Mouse (Mus musculus) C2C12 (cell line): ENCODE measurements around the gene Fam114a2. TPM values are rescaled to one million over a fixed set of nuclear protein-coding genes. Genes with fewer than 3 reads are reported as not detected.

ENCODE experiments used
- H3K27me3 ChIP-seq: one replicate; pipeline ENCODE4 v1.6.1; 2011; ENCODE audit not compliant: control insufficient read depth, insufficient read depth, insufficient read length
- H3K36me3 ChIP-seq: one replicate; pipeline ENCODE4 v1.6.1; 2011; ENCODE audit not compliant: control insufficient read depth, insufficient read depth
- H3K4me3 ChIP-seq: one replicate; pipeline ENCODE4 v1.5.1; 2011; ENCODE audit warnings: mild to moderate bottlenecking, control low read depth; ENCODE audit not compliant: poor library complexity, insufficient read depth, severe bottlenecking
- H3K79me2 ChIP-seq: one replicate; pipeline ENCODE4 v1.6.1; 2011; ENCODE audit not compliant: control insufficient read depth, insufficient read depth
- H3K79me3 ChIP-seq: one replicate; pipeline ENCODE4 v1.6.1; 2011; ENCODE audit warnings: low read depth, control low read depth
- H3ac ChIP-seq: one replicate; pipeline ENCODE3; 2011; ENCODE audit warnings: low read depth; ENCODE audit not compliant: control insufficient read depth, insufficient read length
- CEBPB ChIP-seq: IDR thresholded peaks from one replicate; pipeline ENCODE4 v1.6.1; 2011; ENCODE audit warnings: low read depth, mild to moderate bottlenecking, control low read depth, moderate library complexity
- CTCF ChIP-seq: IDR thresholded peaks from one replicate; pipeline ENCODE4 v1.5.1; 2011; ENCODE audit not compliant: control insufficient read depth, insufficient read depth, insufficient read length
- FOSL1 ChIP-seq: IDR thresholded peaks from one replicate; pipeline ENCODE4 v1.8.0; 2011; ENCODE audit warnings: mild to moderate bottlenecking, low read length; ENCODE audit not compliant: poor library complexity, insufficient read depth, severe bottlenecking
- MAX ChIP-seq: IDR thresholded peaks from one replicate; pipeline ENCODE4 v1.6.1; 2011; ENCODE audit warnings: mild to moderate bottlenecking, control low read depth
- MYOD1 ChIP-seq: IDR thresholded peaks from one replicate; pipeline ENCODE4 v1.6.1; 2011; ENCODE audit warnings: low read depth; ENCODE audit not compliant: control insufficient read depth, insufficient read length
- MYOG ChIP-seq: IDR thresholded peaks from one replicate; pipeline ENCODE4 v1.6.1; 2011; ENCODE audit not compliant: control insufficient read depth, insufficient read length; ENCODE audit errors: extremely low read depth
- USF1 ChIP-seq: IDR thresholded peaks from one replicate; pipeline ENCODE4 v1.6.1; 2011; ENCODE audit warnings: low read depth, mild to moderate bottlenecking, control low read depth, moderate library complexity
- polyA plus RNA-seq: library from polyadenylated mRNA; unstranded; fragments of >200 nt; fragmentation: generic; extraction: Trizol; gene quantifications from one replicate; pipeline ENCODE4 v1.2.1, GENCODE M21; 2012; ENCODE audit warnings: missing spikeins

The Fam114a2 gene
- polyA plus RNA-seq, 1 experiment = 21.1 TPM

- Histone ChIP-seq H3K27me3 (no peaks in the 10 kb centered on the region), H3K79me3 (peaks cover 3% of the 10 kb centered on the region), H3K36me3 (peaks cover 40% of the 10 kb centered on the region), H3ac (no peak overlapping the region), H3K79me2 (peaks cover 17% of the 10 kb centered on the region), H3K4me3 (no peak overlapping the region)
- TF ChIP-seq FOSL1 = no peak
- no peak for TF ChIP-seq CEBPB
- TF ChIP-seq MAX = no peak
- no peak for TF ChIP-seq CTCF
- TF ChIP-seq MYOD1 = no peak
- no peak for TF ChIP-seq USF1
- no peak for TF ChIP-seq MYOG
Measured at GRCm38 (mm10) chr11:57532306-57532705, 13.9 kb upstream of the Fam114a2 start.

- H3K79me3 ChIP-seq = peaks cover 5% of the 10 kb centered on the region
- H3K4me3 ChIP-seq = no peak overlapping the region
- H3K36me3 ChIP-seq = peaks cover 40% of the 10 kb centered on the region
- H3K27me3 ChIP-seq = no peaks in the 10 kb centered on the region
- H3K79me2 ChIP-seq = peaks cover 25% of the 10 kb centered on the region
- H3ac ChIP-seq = no peak overlapping the region
- no peak for TF ChIP-seq MAX
- no peak for TF ChIP-seq MYOG
- no peak for TF ChIP-seq CTCF
- no peak for TF ChIP-seq FOSL1
- TF ChIP-seq MYOD1 = no peak
- no peak for TF ChIP-seq CEBPB
- no peak for TF ChIP-seq USF1
Measured at GRCm38 (mm10) chr11:57531300-57531950, 13.0 kb upstream of the Fam114a2 start.

GRCm38 (mm10) chr11:57529111-57529510 is 10.7 kb upstream of the Fam114a2 start:
- H3K27me3 ChIP-seq = no peaks in the 10 kb centered on the region
- peaks cover 20% of the 10 kb centered on the region for H3K79me3 ChIP-seq
- no peak overlapping the region for H3ac ChIP-seq
- TF ChIP-seq MYOG = no peak
- no peak for TF ChIP-seq USF1
- no peak for TF ChIP-seq CEBPB
- no peak overlapping the region for H3K4me3 ChIP-seq
- peaks cover 49% of the 10 kb centered on the region for H3K79me2 ChIP-seq
- peaks cover 47% of the 10 kb centered on the region for H3K36me3 ChIP-seq

GRCm38 (mm10) chr11:57527506-57527905 is 9.1 kb upstream of the Fam114a2 start:
- no peak overlapping the region for H3ac ChIP-seq
- peaks cover 29% of the 10 kb centered on the region for H3K79me3 ChIP-seq
- peaks cover 56% of the 10 kb centered on the region for H3K36me3 ChIP-seq
- no peak overlapping the region for H3K4me3 ChIP-seq
- peaks cover 60% of the 10 kb centered on the region for H3K79me2 ChIP-seq
- no peaks in the 10 kb centered on the region for H3K27me3 ChIP-seq
- TF ChIP-seq CEBPB = no peak
- no peak for TF ChIP-seq MAX
- no peak for TF ChIP-seq MYOG
- TF ChIP-seq MYOD1 = no peak
- no peak for TF ChIP-seq CTCF
- no peak for TF ChIP-seq USF1
- TF ChIP-seq FOSL1 = no peak

- Histone ChIP-seq H3K27me3 (no peaks in the 10 kb centered on the region), H3ac (no peak overlapping the region), H3K4me3 (no peak overlapping the region), H3K36me3 (peaks cover 58% of the 10 kb centered on the region), H3K79me3 (peaks cover 45% of the 10 kb centered on the region), H3K79me2 (peaks cover 76% of the 10 kb centered on the region)
- no peak for TF ChIP-seq MYOD1
- TF ChIP-seq USF1 = no peak
Measured at GRCm38 (mm10) chr11:57525900-57526299, 7.5 kb upstream of the Fam114a2 start.

- peaks cover 47% of the 10 kb centered on the region for H3K36me3 ChIP-seq
- peaks cover 89% of the 10 kb centered on the region for H3K79me2 ChIP-seq
- H3K4me3 ChIP-seq = no peak overlapping the region
- H3K79me3 ChIP-seq = peaks cover 58% of the 10 kb centered on the region
- no peaks in the 10 kb centered on the region for H3K27me3 ChIP-seq
- H3ac ChIP-seq = no peak overlapping the region
- TF ChIP-seq CTCF = no peak
- no peak for TF ChIP-seq USF1
- no peak for TF ChIP-seq MYOD1
- no peak for TF ChIP-seq MYOG
- no peak for TF ChIP-seq CEBPB
- TF ChIP-seq MAX = no peak
- TF ChIP-seq FOSL1 = no peak
Measured at GRCm38 (mm10) chr11:57524597-57524996, 6.2 kb upstream of the Fam114a2 start.
